Mouse (Mus musculus): Measurements from ENCODE around the gene Ttll10.

- TF ChIP-seq CTCF (IDR thresholded peaks at IDR 0.05; ENCODE audit: control insufficient read depth, insufficient read depth, insufficient replicate concordance, low read depth, low read length) (no peak), POLR2A (IDR thresholded peaks at IDR 0.05; ENCODE audit: control insufficient read depth, low read depth, low read length) (no peak)
Observed at GRCm38 (mm10) chr4:156055173-156055572, 4.0 kb downstream of the Ttll10 start.

All from testis, adult 2 months (tissue).